Mouse (Mus musculus) B cell, adult 2 months (primary cell): Measurements from ENCODE around the gene Abcg4.
A peak's percentile ranks its signal among the peaks of the same experiment; 100 is the strongest.
"Not testable (repeated sequence)": the region's sequence is repeated elsewhere in the genome, so short reads cannot be mapped to it uniquely, and the experiment has no call there.

Experiments used
- DNase-seq, 2 experiments: peaks; one replicate each; pipeline ENCODE4 v3.0.0; 2022

Abcg4 gene

GRCm38 (mm10) chr9:44319105-44319886 lies 30.9 kb upstream of the Abcg4 start:
- peak in 1 of 2 experiments; percentile 37 for DNase-seq

- no peak for DNase-seq
These were observed 30.3 kb upstream of the Abcg4 start for GRCm38 (mm10) chr9:44318826-44319095.

GRCm38 (mm10) chr9:44318076-44318825 lies 29.8 kb upstream of the Abcg4 start:
- DNase-seq, result no peak

GRCm38 (mm10) chr9:44317452-44317851 lies 29.0 kb upstream of the Abcg4 start:
- no peak for DNase-seq

GRCm38 (mm10) chr9:44314910-44315309 lies 26.5 kb upstream of the Abcg4 start:
- DNase-seq, result no peak

- DNase-seq, result no peak
These were observed 25.8 kb upstream of the Abcg4 start for GRCm38 (mm10) chr9:44314257-44314547.

- no peak for DNase-seq
These were observed 25.3 kb upstream of the Abcg4 start for GRCm38 (mm10) chr9:44313476-44314256.

- DNase-seq, result no peak
These were observed 23.0 kb upstream of the Abcg4 start for GRCm38 (mm10) chr9:44311136-44312134.

- no peak for DNase-seq
These were observed 22.3 kb upstream of the Abcg4 start for GRCm38 (mm10) chr9:44310750-44311135.

- DNase-seq, result no peak
These were observed 21.3 kb upstream of the Abcg4 start for GRCm38 (mm10) chr9:44309756-44310155.

- peak; percentile 55 to 61 for DNase-seq
These were observed 18.8 kb upstream of the Abcg4 start for GRCm38 (mm10) chr9:44307248-44307647.

GRCm38 (mm10) chr9:44306532-44306931 lies 18.1 kb upstream of the Abcg4 start:
- DNase-seq, result no peak

GRCm38 (mm10) chr9:44305466-44306079 lies 17.2 kb upstream of the Abcg4 start, which contains the start of gene Hinfp:
Gene Hinfp (minus strand): TSS chr9:44305671.
- peak; percentile 98 for DNase-seq

- not testable (repeated sequence) for DNase-seq
These were observed 11.6 kb upstream of the Abcg4 start for GRCm38 (mm10) chr9:44300001-44300400.

- DNase-seq, result peak; percentile 69 to 71
These were observed 4.1 kb upstream of the Abcg4 start for GRCm38 (mm10) chr9:44292490-44292889.

GRCm38 (mm10) chr9:44288959-44289291 lies 510 bp upstream of the Abcg4 start:
- no peak for DNase-seq

- peak; percentile 26 to 27 for DNase-seq
These were observed 877 bp downstream of the Abcg4 start for GRCm38 (mm10) chr9:44287401-44288075.

- DNase-seq, result peak; percentile 21 to 27
These were observed 1.4 kb downstream of the Abcg4 start for GRCm38 (mm10) chr9:44287003-44287400.

- no peak for DNase-seq
These were observed 2.1 kb downstream of the Abcg4 start for GRCm38 (mm10) chr9:44286256-44286850.

- no peak for DNase-seq
These were observed 5.2 kb downstream of the Abcg4 start for GRCm38 (mm10) chr9:44283183-44283582.

- no peak for DNase-seq
These were observed 18.4 kb downstream of the Abcg4 start for GRCm38 (mm10) chr9:44269973-44270372.
